Mouse (Mus musculus) lung, postnatal 0 days (tissue): ENCODE data around the gene Cdc6. TPM values are rescaled to one million over a fixed set of nuclear protein-coding genes. Genes with fewer than 3 reads are reported as not detected.

Source experiments
- ATAC-seq: fragments of 200-750 bp; cut with Nextera tagmentation; 2 replicates; pipeline ENCODE4 v1.8.0; 2017; ENCODE audit warnings: moderate library complexity
- DNase-seq: peaks from one replicate; pipeline ENCODE4 v3.0.0-alpha.2; 2016; ENCODE audit warnings: low spot score
- H3K27ac ChIP-seq: fragments of 300-500 bp; sonication (generic); 2 replicates; pipeline ENCODE4 v1.5.1; 2014; ENCODE audit warnings: antibody characterized with exemption, mild to moderate bottlenecking, low read length, mixed read lengths
- H3K27me3 ChIP-seq: fragments of 300-500 bp; sonication (generic); replicated peaks from 2 replicates; pipeline ENCODE4 v1.6.1; 2014; ENCODE audit warnings: low read length, mixed read lengths; ENCODE audit not compliant: insufficient read depth
- H3K36me3 ChIP-seq: fragments of 300-500 bp; sonication (generic); 2 replicates; pipeline ENCODE4 v1.6.1; 2014; ENCODE audit warnings: low read length, mixed read lengths; ENCODE audit not compliant: insufficient read depth
- H3K4me1 ChIP-seq: fragments of 300-500 bp; sonication (generic); 2 replicates; pipeline ENCODE4 v1.6.1; 2014; ENCODE audit warnings: antibody characterized with exemption, low read depth, low read length, mixed read lengths; ENCODE audit not compliant: insufficient read depth
- H3K4me2 ChIP-seq: fragments of 300-500 bp; sonication (generic); replicated peaks from 2 replicates; pipeline ENCODE4 v1.6.1; 2014; ENCODE audit warnings: low read depth, mild to moderate bottlenecking, low read length, moderate library complexity, mixed read lengths
- H3K4me3 ChIP-seq: fragments of 300-500 bp; sonication (generic); 2 replicates; pipeline ENCODE4 v1.5.1; 2014; ENCODE audit warnings: low read depth, low read length
- H3K9ac ChIP-seq: fragments of 300-500 bp; sonication (generic); replicated peaks from 2 replicates; pipeline ENCODE4 v1.6.1; 2014; ENCODE audit warnings: low read depth, mild to moderate bottlenecking
- H3K9me3 ChIP-seq: fragments of 300-500 bp; sonication (generic); 2 replicates; pipeline ENCODE4 v1.6.1; 2016; ENCODE audit warnings: low read length, mixed read lengths
- CTCF ChIP-seq: IDR thresholded peaks from 2 replicates; pipeline ENCODE4 v1.5.1; 2016; ENCODE audit warnings: antibody characterized with exemption, mild to moderate bottlenecking
- EP300 ChIP-seq: IDR thresholded peaks from 2 replicates; pipeline ENCODE4 v1.6.1; 2016; ENCODE audit warnings: antibody characterized with exemption, mild to moderate bottlenecking, control low read depth
- WGBS: fragments of 180-500 bp; shearing (Covaris S2); extraction: QIAGEN DNeasy Blood & Tissue Kit; methylation state at CpG from one replicate; pipeline ENCODE4 v1.1.7; 2014; 5-methylcytosine and 5-hydroxymethylcytosine counted together
- polyA plus RNA-seq: library from polyadenylated mRNA; unstranded; fragments of >200 nt; fragmentation: Nextera tagmentation; extraction: Ambion mirVana; gene quantifications from 2 replicates; pipeline ENCODE4 v1.2.1, GENCODE M21; 2015

Cdc6 gene
- polyA plus RNA-seq, 1 experiment from 2014 or later = 2.6 TPM

DNA sequence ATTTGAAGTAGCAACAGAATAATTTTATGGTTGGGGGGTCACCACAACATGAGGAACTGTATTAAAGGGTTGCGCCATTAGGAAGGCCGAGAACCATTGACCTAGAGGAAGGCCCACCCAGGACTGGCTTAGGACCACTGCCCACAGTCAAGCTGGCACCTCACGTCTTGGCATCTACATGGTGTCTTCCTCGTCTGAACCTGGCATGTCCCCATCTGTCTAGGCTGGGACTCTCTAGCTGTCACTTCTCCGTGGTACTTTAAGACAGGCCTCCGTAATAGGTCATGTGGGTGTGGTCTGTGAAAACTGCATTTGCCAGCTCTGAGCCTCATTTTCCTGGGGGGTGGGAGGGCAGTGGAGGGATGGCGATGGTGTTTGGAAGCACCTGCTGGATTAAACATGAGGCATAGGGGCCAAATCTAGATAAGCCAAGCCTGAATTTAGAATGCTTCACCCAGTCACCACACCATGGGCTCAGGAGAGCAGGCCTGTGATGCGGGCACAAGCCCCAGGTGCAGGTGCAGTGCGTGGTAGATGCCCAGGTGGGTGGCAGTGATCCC is 65.3 kb downstream of the Cdc6 start:
- Histone ChIP-seq H3K9me3 (no peaks in the 10 kb centered on the region), H3K27me3 (no peaks in the 10 kb centered on the region), H3K9ac (no peak overlapping the region), H3K27ac (no peak overlapping the region), H3K36me3 (peaks cover 32% of the 10 kb centered on the region; the same call in 1 of the 2 replicates), H3K4me2 (no peak overlapping the region), H3K4me1 (peaks cover 13% of the 10 kb centered on the region), H3K4me3 (no peak overlapping the region)
- 87% methylated on average over 9 of the region's 9 CpGs for WGBS
- DNase-seq (no peak), ATAC-seq (no peak)
- TF ChIP-seq CTCF (no peak), EP300 (no peak)

Other genes starting within 250 kb of the Cdc6 start
- not detected in 2 replicates for gene Gsdma, start 243.4 kb upstream of the Cdc6 start, polyA plus RNA-seq
- 105 and 107 TPM in 2 replicates for gene Psmd3, start 225.2 kb upstream of the Cdc6 start, polyA plus RNA-seq
- gene Csf3, start 206.5 kb upstream of the Cdc6 start, polyA plus RNA-seq = 0.19 TPM in 1 of 2 replicates, not detected in the other
- gene Med24, start 178.4 kb upstream of the Cdc6 start, polyA plus RNA-seq = 19.9 and 20.6 TPM in 2 replicates
- 38.1 and 40.5 TPM in 2 replicates for gene Thra, start 167.2 kb upstream of the Cdc6 start, polyA plus RNA-seq
- 6.9 and 8.9 TPM in 2 replicates for gene Nr1d1, start 132.5 kb upstream of the Cdc6 start, polyA plus RNA-seq
- gene Msl1, start 112.3 kb upstream of the Cdc6 start, polyA plus RNA-seq = 16.3 and 21.3 TPM in 2 replicates
- gene Casc3, start 102.9 kb upstream of the Cdc6 start, polyA plus RNA-seq = 22.7 and 22.9 TPM in 2 replicates
- gene Rapgefl1, start 71.0 kb upstream of the Cdc6 start, polyA plus RNA-seq = 1.1 and 1.5 TPM in 2 replicates
- gene Wipf2, start 44.2 kb upstream of the Cdc6 start, polyA plus RNA-seq = 4.0 and 4.1 TPM in 2 replicates
- 26.2 and 28.8 TPM in 2 replicates for gene Rara, start 20.0 kb downstream of the Cdc6 start, polyA plus RNA-seq
- gene Gjd3, start 75.2 kb downstream of the Cdc6 start, polyA plus RNA-seq = 0.56 and 1.0 TPM in 2 replicates
- gene Top2a, start 116.4 kb downstream of the Cdc6 start, polyA plus RNA-seq = 11.1 and 16.9 TPM in 2 replicates
- gene Igfbp4, start 133.4 kb downstream of the Cdc6 start, polyA plus RNA-seq = 416 and 433 TPM in 2 replicates
- gene Tns4, start 181.5 kb downstream of the Cdc6 start, polyA plus RNA-seq = 0.13 and 0.24 TPM in 2 replicates
- 0.50 and 0.69 TPM in 2 replicates for gene Ccr7, start 247.3 kb downstream of the Cdc6 start, polyA plus RNA-seq